Mouse (Mus musculus) MEL (cell line): ENCODE measurements at regions not wholly inside any gene's neighbourhood (a gene's known extent, or its start where the extent isn't known, plus 50 kb on each side); places are given as distances from the start of the nearest gene placed in this dataset.

Experiments used
- DNase-seq: peaks from one replicate; pipeline ENCODE4 v3.0.0; 2011; ENCODE audit warnings: low read depth, low spot score
- H3K27ac ChIP-seq: 2 replicates; pipeline ENCODE4 v1.5.1; 2012; ENCODE audit warnings: low read depth, mild to moderate bottlenecking, control low read depth, low read length, moderate library complexity; ENCODE audit not compliant: control insufficient read depth
- H3K27me3 ChIP-seq, 2 experiments: fragments of 150-350 bp in 1 of 2; sonication (generic) in 1 of 2; 2 replicates each; pipeline ENCODE4 v1.6.1; 2012; ENCODE audit warnings: low read length in 2 of 2, mild to moderate bottlenecking in 2 of 2, improper control_type of control experiment in 1 of 2, moderate library complexity in 1 of 2; ENCODE audit not compliant: insufficient read depth in 2 of 2, control insufficient read depth in 1 of 2
- H3K36me3 ChIP-seq, 2 experiments: 2 replicates each; pipeline ENCODE4 v1.6.1; 2012 to 2014; ENCODE audit warnings: low read length in 2 of 2, improper control_type of control experiment in 1 of 2, inconsistent platforms in 1 of 2, mild to moderate bottlenecking in 1 of 2; ENCODE audit not compliant: insufficient read depth in 2 of 2, control insufficient read depth in 1 of 2
- H3K4me1 ChIP-seq, 2 experiments: fragments of 150-350 bp in 1 of 2; sonication (generic) in 1 of 2; 2 replicates each; pipeline ENCODE4 v1.6.1; 2012; ENCODE audit warnings: low read length in 2 of 2, improper control_type of control experiment in 1 of 2, mild to moderate bottlenecking in 1 of 2; ENCODE audit not compliant: insufficient read depth in 2 of 2, control insufficient read depth in 1 of 2
- H3K4me3 ChIP-seq, 2 experiments: fragments of 150-350 bp in 1 of 2; sonication (generic) in 1 of 2; 2 replicates each; pipeline ENCODE4 v1.5.1; 2012; ENCODE audit warnings: low read depth in 2 of 2, low read length in 2 of 2, mild to moderate bottlenecking in 2 of 2, moderate library complexity in 2 of 2, control low read depth in 1 of 2, improper control_type of control experiment in 1 of 2; ENCODE audit not compliant: control insufficient read depth in 1 of 2, insufficient read depth in 1 of 2
- H3K79me2 ChIP-seq: 2 replicates; pipeline ENCODE4 v1.6.1; 2012; ENCODE audit warnings: mild to moderate bottlenecking, low read length, moderate library complexity; ENCODE audit not compliant: control insufficient read depth, poor library complexity, insufficient read depth
- H3K9ac ChIP-seq: 2 replicates; pipeline ENCODE4 v1.6.1; 2012; ENCODE audit warnings: low read depth, mild to moderate bottlenecking, control low read depth, low read length, moderate library complexity; ENCODE audit not compliant: control insufficient read depth, poor library complexity, severe bottlenecking
- H3K9me3 ChIP-seq: fragments of 150-350 bp; sonication (generic); replicated peaks from 2 replicates; pipeline ENCODE4 v1.6.1; 2012; ENCODE audit warnings: mild to moderate bottlenecking, low read length, improper control_type of control experiment, moderate library complexity; ENCODE audit not compliant: insufficient read depth
- CTCF ChIP-seq, 3 experiments: IDR thresholded peaks in 2 of 3; conservative IDR thresholded peaks in 1 of 3; 2 replicates each; pipeline ENCODE4 v1.5.1; 2011 to 2012; ENCODE audit warnings: low read length in 3 of 3, low read depth in 2 of 3, mild to moderate bottlenecking in 2 of 3, improper control_type of control experiment in 1 of 3, inconsistent platforms in 1 of 3, mixed read lengths in 1 of 3, moderate library complexity in 1 of 3; ENCODE audit not compliant: control insufficient read depth in 1 of 3, insufficient read depth in 1 of 3, poor library complexity in 1 of 3, severe bottlenecking in 1 of 3
- E2F4 ChIP-seq: IDR thresholded peaks from 2 replicates; pipeline ENCODE4 v1.6.1; 2011; ENCODE audit warnings: low read depth, low read length, improper control_type of control experiment, borderline replicate concordance
- ELF1 ChIP-seq: IDR thresholded peaks from 2 replicates; pipeline ENCODE4 v1.6.1; 2014; ENCODE audit warnings: low read depth, mild to moderate bottlenecking, inconsistent platforms, low read length, improper control_type of control experiment, moderate library complexity
- EP300 ChIP-seq, 2 experiments: IDR thresholded peaks; 2 replicates each; pipeline ENCODE4 v1.6.1; 2011; ENCODE audit warnings: improper control_type of control experiment in 2 of 2, low read length in 2 of 2, low read depth in 1 of 2, mild to moderate bottlenecking in 1 of 2
- GABPA ChIP-seq: IDR thresholded peaks from 2 replicates; pipeline ENCODE4 v1.6.1; 2012; ENCODE audit warnings: low read depth, mild to moderate bottlenecking, inconsistent platforms, low read length, improper control_type of control experiment, moderate library complexity
- HCFC1 ChIP-seq: IDR thresholded peaks from 2 replicates; pipeline ENCODE4 v1.6.1; 2012; ENCODE audit warnings: low read depth, mild to moderate bottlenecking, inconsistent platforms, low read length, improper control_type of control experiment, moderate library complexity
- KAT2A ChIP-seq: conservative IDR thresholded peaks from 2 replicates; pipeline ENCODE4 v1.6.1; 2012; ENCODE audit warnings: low read depth, low read length, improper control_type of control experiment, inconsistent platforms
- MAFK ChIP-seq: IDR thresholded peaks from 2 replicates; pipeline ENCODE4 v1.6.1; 2011; ENCODE audit warnings: low read depth, mild to moderate bottlenecking, low read length, improper control_type of control experiment, borderline replicate concordance
- MAZ ChIP-seq: IDR thresholded peaks from 2 replicates; pipeline ENCODE4 v1.6.1; 2012; ENCODE audit warnings: low read depth, mild to moderate bottlenecking, inconsistent platforms, low read length, improper control_type of control experiment
- MXI1 ChIP-seq: IDR thresholded peaks from 2 replicates; pipeline ENCODE4 v1.6.1; 2011; ENCODE audit warnings: mild to moderate bottlenecking, low read depth, low read length, improper control_type of control experiment
- MYC ChIP-seq: IDR thresholded peaks from 2 replicates; pipeline ENCODE4 v1.6.1; 2011; ENCODE audit warnings: low read depth, mild to moderate bottlenecking, low read length, improper control_type of control experiment, moderate library complexity
- NELFE ChIP-seq: IDR thresholded peaks from 2 replicates; pipeline ENCODE4 v1.6.1; 2011; ENCODE audit warnings: low read depth, low read length, improper control_type of control experiment
- POLR2A ChIP-seq, 2 experiments: IDR thresholded peaks; 2 replicates each; pipeline ENCODE4 v1.6.1; 2011 to 2012; ENCODE audit warnings: low read length in 2 of 2, mild to moderate bottlenecking in 2 of 2, control low read depth in 1 of 2, improper control_type of control experiment in 1 of 2, low read depth in 1 of 2, moderate library complexity in 1 of 2; ENCODE audit not compliant: control insufficient read depth in 1 of 2, insufficient read depth in 1 of 2, poor library complexity in 1 of 2
- POLR2AphosphoS2 ChIP-seq: IDR thresholded peaks from 2 replicates; pipeline ENCODE4 v1.6.1; 2011; ENCODE audit warnings: low read length, improper control_type of control experiment
- POLR2AphosphoS5 ChIP-seq: IDR thresholded peaks from 2 replicates; pipeline ENCODE4 v1.6.1; 2012; ENCODE audit warnings: low read depth, borderline replicate concordance, mild to moderate bottlenecking, inconsistent platforms, low read length, moderate library complexity, mixed read lengths
- RAD21 ChIP-seq: IDR thresholded peaks from 2 replicates; pipeline ENCODE4 v1.6.1; 2011; ENCODE audit warnings: mild to moderate bottlenecking, low read depth, low read length, improper control_type of control experiment
- SIN3A ChIP-seq: IDR thresholded peaks from 2 replicates; pipeline ENCODE4 v1.6.1; 2012; ENCODE audit warnings: low read length, improper control_type of control experiment, inconsistent platforms
- SMC3 ChIP-seq: IDR thresholded peaks from 2 replicates; pipeline ENCODE4 v1.6.1; 2011; ENCODE audit warnings: low read depth, low read length, improper control_type of control experiment
- TAL1 ChIP-seq: IDR thresholded peaks from 2 replicates; pipeline ENCODE4 v1.6.1; 2012; ENCODE audit warnings: mild to moderate bottlenecking, inconsistent platforms, low read length, moderate library complexity, mixed read lengths
- TBP ChIP-seq: IDR thresholded peaks from 2 replicates; pipeline ENCODE4 v1.8.0; 2011; ENCODE audit warnings: low read depth, low read length, improper control_type of control experiment
- TCF12 ChIP-seq: IDR thresholded peaks from 2 replicates; pipeline ENCODE4 v1.6.1; 2014; ENCODE audit warnings: low read depth, mild to moderate bottlenecking, inconsistent platforms, low read length, improper control_type of control experiment, moderate library complexity
- USF2 ChIP-seq, 2 experiments: IDR thresholded peaks; 2 replicates each; pipeline ENCODE4 v1.6.1; 2011 to 2012; ENCODE audit warnings: improper control_type of control experiment in 2 of 2, low read length in 2 of 2, borderline replicate concordance in 1 of 2, inconsistent platforms in 1 of 2, low read depth in 1 of 2, mild to moderate bottlenecking in 1 of 2; ENCODE audit not compliant: insufficient read depth in 1 of 2
- ZKSCAN1 ChIP-seq: IDR thresholded peaks from 2 replicates; pipeline ENCODE4 v1.6.1; 2012; ENCODE audit warnings: low read depth, mild to moderate bottlenecking, inconsistent platforms, low read length, improper control_type of control experiment, moderate library complexity

DNA sequence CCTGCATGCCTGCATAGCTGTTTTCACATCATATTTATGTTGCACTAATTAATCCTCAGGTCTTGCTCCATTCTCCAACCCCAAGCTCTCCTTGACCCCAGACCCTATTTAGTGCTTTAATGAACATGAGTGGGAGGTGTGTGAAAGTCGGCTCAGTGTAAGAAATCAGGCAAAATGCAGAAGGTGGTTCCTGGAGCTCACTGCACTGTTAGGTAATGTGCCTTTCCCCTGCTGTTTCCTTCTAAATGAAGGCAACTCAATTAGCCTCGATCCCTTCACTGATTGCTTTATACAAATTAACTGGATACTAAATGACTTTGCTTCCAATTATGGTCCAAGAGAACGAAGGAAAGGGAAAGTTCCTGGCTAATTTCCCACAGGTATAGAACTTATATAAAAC is 215.6 kb downstream of the Fat4 start:
- DNase-seq: no peak
- Histone ChIP-seq H3K79me2 (no peaks in the 10 kb centered on the region), H3K4me3 (no peak overlapping the region), H3K9ac (no peak overlapping the region), H3K4me1 (no peaks in the 10 kb centered on the region), H3K27me3 (no peaks in the 10 kb centered on the region), H3K36me3 (no peaks in the 10 kb centered on the region), H3K9me3 (no peaks in the 10 kb centered on the region), H3K27ac (no peak overlapping the region)
- TF ChIP-seq E2F4 (no peak), RAD21 (no peak), POLR2AphosphoS2 (no peak), SIN3A (no peak), USF2 (IDR thresholded peaks at IDR 0.05; ENCODE audit: borderline replicate concordance in 1 of 2, insufficient read depth in 1 of 2, low read depth in 1 of 2, low read length in 2 of 2) (no peak), KAT2A (no peak), TBP (no peak), TAL1 (no peak), GABPA (no peak), MAZ (no peak), HCFC1 (no peak), TCF12 (no peak)

GRCm38 (mm10) chr3:39109756-39110392 is 223.1 kb downstream of the Fat4 start:
- no peak for DNase-seq
- Histone ChIP-seq H3K4me1 (no peaks in the 10 kb centered on the region), H3K9ac (no peak overlapping the region), H3K9me3 (no peaks in the 10 kb centered on the region), H3K4me3 (no peak overlapping the region), H3K27ac (no peak overlapping the region), H3K27me3 (no peaks in the 10 kb centered on the region), H3K36me3 (no peaks in the 10 kb centered on the region), H3K79me2 (no peaks in the 10 kb centered on the region)
- no peak for TF ChIP-seq EP300 (IDR thresholded peaks at IDR 0.05; ENCODE audit: low read depth in 1 of 2, low read length in 2 of 2)
- TF ChIP-seq TAL1: no peak
- no peak for TF ChIP-seq TBP
- TF ChIP-seq GABPA: no peak
- no peak for TF ChIP-seq MAZ
- no peak for TF ChIP-seq RAD21
- TF ChIP-seq POLR2A (IDR thresholded peaks at IDR 0.05; ENCODE audit: control insufficient read depth in 1 of 2, insufficient read depth in 1 of 2, low read depth in 1 of 2, low read length in 2 of 2, poor library complexity in 1 of 2): no peak
- TF ChIP-seq ZKSCAN1: no peak
- TF ChIP-seq MYC: no peak
- TF ChIP-seq MXI1: no peak
- TF ChIP-seq TCF12: no peak
- TF ChIP-seq POLR2AphosphoS5: no peak
- no peak for TF ChIP-seq HCFC1
- no peak for TF ChIP-seq SMC3
- no peak for TF ChIP-seq E2F4
- no peak for TF ChIP-seq NELFE
- no peak for TF ChIP-seq ELF1
- no peak for TF ChIP-seq MAFK
- TF ChIP-seq SIN3A: no peak
- no peak for TF ChIP-seq CTCF (IDR thresholded peaks at IDR 0.05 in 2 of 3, conservative IDR thresholded peaks at IDR 0.05 in 1 of 3; ENCODE audit: control insufficient read depth in 1 of 3, insufficient read depth in 1 of 3, low read depth in 2 of 3, low read length in 3 of 3, poor library complexity in 1 of 3, severe bottlenecking in 1 of 3)
